Mouse (Mus musculus): ENCODE data around the gene Vmn2r48. TPM values are rescaled to one million over a fixed set of nuclear protein-coding genes. Genes with fewer than 3 reads are reported as not detected.
"Not testable (repeated sequence)": the region's sequence is repeated elsewhere in the genome, so short reads cannot be mapped to it uniquely, and the experiment has no call there.

Gene Vmn2r48
- total RNA-seq (2021), result not detected
- long read RNA-seq, experiment 1, result 0 reads
- long read RNA-seq, experiment 2, result 0 reads

GRCm38 (mm10) chr7:9953485-9953884 lies at the start of gene Vmn2r48:
TSS of gene Vmn2r48 (minus strand) at chr7:9953585.
- not testable (repeated sequence) for DNase-seq (ENCODE audit: low spot score in 2 of 2)

- DNase-seq (ENCODE audit: low spot score in 2 of 2), result not testable (repeated sequence)
Measured at GRCm38 (mm10) chr7:9992157-9992556, 38.8 kb upstream of the Vmn2r48 start, which contains the start of gene Vmn2r49. TSS of gene Vmn2r49 (minus strand) at chr7:9992257.

Other genes with a start within 250 kb of the Vmn2r48 start
- gene Vmn2r46, start 183.0 kb downstream of the Vmn2r48 start, total RNA-seq (2021), result not detected
- not detected for gene Vmn2r47, start 112.3 kb downstream of the Vmn2r48 start, total RNA-seq (2021)
- not detected for gene Vmn2r49, start 38.7 kb upstream of the Vmn2r48 start, total RNA-seq (2021)
- not detected for gene Vmn2r50, start 99.7 kb upstream of the Vmn2r48 start, total RNA-seq (2021)
- not detected for gene Vmn2r51, start 152.2 kb upstream of the Vmn2r48 start, total RNA-seq (2021)
- gene Vmn2r52, start 223.0 kb upstream of the Vmn2r48 start, total RNA-seq (2021), result not detected

All from layer of hippocampus, postnatal 14 days (tissue).